27 mouse cellular contexts compared by ENCODE assay signal in genomic region chr7:122087195-122087982, GRCm38 (mm10). TPM values are rescaled to one million over a fixed set of nuclear protein-coding genes. Genes with fewer than 3 reads are reported as not detected.
DNase-seq lines count a peak whose midpoint lies in the region; ATAC-seq and TF ChIP-seq lines count a peak whose summit lies in the region.
"Had no signal": no experiment of that assay in that cellular context is flagged by ENCODE, and none has a peak within 500 bp of the region (broad histone marks: within the 10 kb centered on the region; RNA-seq: fewer than 3 reads in every experiment).

No protein-coding gene starts in this region.

- H3K36me3 ChIP-seq in splenic B cell, adult 2 months (ENCODE audit: control insufficient read depth, insufficient read depth, low read length, poor library complexity, severe bottlenecking) = peaks cover 9% of the 10 kb centered on the region; the same call in 1 of the 2 replicates

- ATAC-seq in inflammation-experienced regulatory T-cells, adult 6 months = no peak
- ATAC-seq: activated CD4-positive, CD25-positive, alpha-beta regulatory T cell, adult 4 months; forebrain, embryonic 15.5 days; intestine, embryonic 15.5 days; midbrain, embryonic 15.5 days had no signal

- DNase-seq in layer of hippocampus, adult 2 months (ENCODE audit: low spot score in 2 of 2) = no peak
- DNase-seq in layer of hippocampus, postnatal 25 days (ENCODE audit: extremely low spot score in 1 of 2, low spot score in 1 of 2) = no peak
- peak; percentile 41 to 47 for DNase-seq in spleen, postnatal 36 days (ENCODE audit: low spot score in 2 of 2)
- no peak for DNase-seq in spleen, postnatal 14 days (ENCODE audit: low spot score in 2 of 2)
- peak; percentile 27 for DNase-seq in induced T-regulatory cell, adult 2 months (ENCODE audit: low read depth)
- peak; percentile 69 for DNase-seq in splenic B cell, adult 2 months (ENCODE audit: low read depth, low spot score)
- DNase-seq in kidney, adult 18-20 months = no peak
- DNase-seq: adrenal gland, adult 2 months; adrenal gland, postnatal 36 days; cerebellum, adult 8-10 months; cerebellum, postnatal 25 days; gastrocnemius, postnatal 25 days; heart, adult 18-20 months; heart, postnatal 4 days; kidney, postnatal 25 days; left cerebral cortex, postnatal 4 days; right cerebral cortex, postnatal 25 days had no signal

- H3K4me3 ChIP-seq in layer of hippocampus, adult 2 months = no peak overlapping the region
- H3K4me3 ChIP-seq: forebrain, embryonic 15.5 days; hindbrain, embryonic 15.5 days; intestine, embryonic 15.5 days; liver, embryonic 15.5 days; lung, embryonic 15.5 days; midbrain, embryonic 15.5 days; neural tube, embryonic 15.5 days; stomach, embryonic 15.5 days had no signal

- H3K27me3 ChIP-seq in splenic B cell, adult 2 months (ENCODE audit: control insufficient read depth, insufficient read depth, low read length, poor library complexity, severe bottlenecking) = no peaks in the 10 kb centered on the region
- H3K27me3 ChIP-seq: forebrain, embryonic 15.5 days; hindbrain, embryonic 15.5 days; intestine, embryonic 15.5 days; liver, embryonic 15.5 days; lung, embryonic 15.5 days; midbrain, embryonic 15.5 days; neural tube, embryonic 15.5 days; stomach, embryonic 15.5 days had no signal

- TF ChIP-seq CTCF in layer of hippocampus, adult 2 months (conservative IDR thresholded peaks at IDR 0.05) = no peak

- peak overlapping the region; percentile 46; the same call in 1 of the 2 replicates for H3K27ac ChIP-seq in layer of hippocampus, adult 2 months
- H3K27ac ChIP-seq: forebrain, embryonic 15.5 days; hindbrain, embryonic 15.5 days; intestine, embryonic 15.5 days; liver, embryonic 15.5 days; lung, embryonic 15.5 days; midbrain, embryonic 15.5 days; neural tube, embryonic 15.5 days; stomach, embryonic 15.5 days had no signal

RNA-seq across cellular contexts. Expression of gene Ndufab1, which starts 14.3 kb away (rescaled TPM):
- total RNA-seq in layer of hippocampus, adult 2 months (2021) = 100 to 1,000 TPM; 259 to 306 TPM
- 100 to 1,000 TPM; 287 to 320 TPM for total RNA-seq in layer of hippocampus, postnatal 25 days (2021)
- 100 to 1,000 TPM; 134 to 182 (median 141) TPM for polyA plus RNA-seq in inflammation-experienced regulatory T-cells, adult 6 months (2017; shearing (Covaris generic))

RNA-seq across cellular contexts. Expression of gene Ears2, which starts 20.3 kb away (rescaled TPM):
- total RNA-seq in layer of hippocampus, adult 2 months (2021) = 10 to 100 TPM in 1 of 2 experiments, 1 to 10 TPM in 1; 9.7 to 10.0 TPM
- total RNA-seq in layer of hippocampus, postnatal 25 days (2021) = 1 to 10 TPM; 8.6 to 9.5 TPM
- 1 to 10 TPM; 2.4 to 7.1 (median 4.9) TPM for polyA plus RNA-seq in inflammation-experienced regulatory T-cells, adult 6 months (2017; shearing (Covaris generic))

RNA-seq across cellular contexts. Expression of gene Ubfd1, which starts 20.4 kb away (rescaled TPM):
- 10 to 100 TPM; 49.6 to 50.7 TPM for total RNA-seq in layer of hippocampus, adult 2 months (2021)
- total RNA-seq in layer of hippocampus, postnatal 25 days (2021) = 10 to 100 TPM; 50.9 to 61.2 TPM
- polyA plus RNA-seq in inflammation-experienced regulatory T-cells, adult 6 months (2017; shearing (Covaris generic)) = 10 to 100 TPM in 2 of 3 experiments, 1 to 10 TPM in 1; 9.1 to 14.3 (median 10.4) TPM

RNA-seq across cellular contexts. Expression of gene Palb2, which starts 45.4 kb away (rescaled TPM):
- 1 to 10 TPM; 1.9 to 2.2 TPM for total RNA-seq in layer of hippocampus, adult 2 months (2021)
- 1 to 10 TPM; 1.3 to 1.4 TPM for total RNA-seq in layer of hippocampus, postnatal 25 days (2021)
- polyA plus RNA-seq in inflammation-experienced regulatory T-cells, adult 6 months (2017; shearing (Covaris generic)) = 10 to 100 TPM in 2 of 3 experiments, 1 to 10 TPM in 1; 7.0 to 14.6 (median 11.6) TPM

RNA-seq across cellular contexts. Expression of gene Dctn5, which starts 45.5 kb away (rescaled TPM):
- 100 to 1,000 TPM; 101 to 104 TPM for total RNA-seq in layer of hippocampus, adult 2 months (2021)
- total RNA-seq in layer of hippocampus, postnatal 25 days (2021) = 100 to 1,000 TPM; 100 to 111 TPM
- 100 to 1,000 TPM; 109 to 137 (median 111) TPM for polyA plus RNA-seq in inflammation-experienced regulatory T-cells, adult 6 months (2017; shearing (Covaris generic))

Comparison
In these comparisons a context has a peak if more than half of its experiments do, and no peak if none do; other contexts are left out.
1. DNase-seq: peak in spleen, postnatal 36 days (2 of 2), induced T-regulatory cell, adult 2 months (single experiment) and splenic B cell, adult 2 months (single experiment); none in layer of hippocampus, adult 2 months (0 of 2), layer of hippocampus, postnatal 25 days (0 of 2), spleen, postnatal 14 days (0 of 2) and kidney, adult 18-20 months (single experiment).